Mouse (Mus musculus): ENCODE measurements around the gene Acp2. TPM values are rescaled to one million over a fixed set of nuclear protein-coding genes. Genes with fewer than 3 reads are reported as not detected.
"Not testable (repeated sequence)": the region's sequence is repeated elsewhere in the genome, so short reads cannot be mapped to it uniquely, and the experiment has no call there.

The Acp2 gene
- polyA plus RNA-seq, 1 experiment: 11.3 TPM

DNA sequence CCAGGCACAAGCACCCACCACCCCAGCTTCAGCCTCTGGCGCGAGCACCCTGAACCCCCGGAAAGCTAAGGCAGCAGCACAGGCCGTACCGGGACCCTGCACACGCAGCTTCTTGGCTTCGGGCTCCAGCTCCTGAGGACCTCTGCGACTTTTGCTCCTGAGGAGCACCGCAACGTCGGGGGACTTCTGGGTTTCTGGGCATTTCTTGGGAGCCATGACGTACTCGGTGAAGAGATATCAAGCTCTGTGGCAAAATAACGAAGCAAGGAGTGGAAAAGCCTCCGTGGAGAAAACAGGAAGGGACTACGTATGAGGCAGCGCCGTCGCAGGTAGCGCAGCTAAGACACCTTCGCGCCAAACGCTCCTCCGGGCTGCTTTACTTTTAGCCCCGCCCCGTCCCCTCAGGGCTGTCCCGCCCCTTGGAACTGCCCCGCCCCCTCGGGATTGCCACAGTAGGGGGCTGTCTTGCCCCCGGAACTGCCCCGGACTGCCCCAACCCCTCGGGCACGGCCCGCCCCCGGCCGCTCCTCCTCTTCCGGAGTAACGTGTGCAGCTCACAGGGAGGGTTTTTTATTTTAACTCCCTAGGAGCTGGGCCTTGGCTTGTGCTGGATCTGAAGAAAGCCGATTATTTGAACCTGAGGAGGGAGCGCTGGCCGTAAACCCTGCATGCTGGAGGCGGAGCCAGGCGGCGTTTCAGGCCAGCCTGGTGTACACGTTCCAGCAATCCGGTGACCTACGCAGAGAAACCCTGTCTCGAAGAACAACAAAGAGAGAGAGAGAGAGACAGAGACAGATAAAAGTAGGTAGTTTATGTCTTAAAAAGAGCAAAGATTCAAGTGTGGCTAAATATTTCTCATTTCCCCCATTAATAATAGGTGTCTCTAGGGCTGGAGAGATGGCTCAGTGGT is 34.2 kb downstream of the Acp2 start, which contains the start of gene Ddb2:
Gene Ddb2 (minus strand): TSS at position 382 of the 910 bp plus-strand sequence.
- Histone ChIP-seq H3K27me3 (ENCODE audit: control insufficient read depth, insufficient read depth, insufficient read length) (no peaks in the 10 kb centered on the region), H3K79me2 (ENCODE audit: control insufficient read depth, insufficient read depth) (no peaks in the 10 kb centered on the region), H3K36me3 (ENCODE audit: control insufficient read depth, insufficient read depth) (no peaks in the 10 kb centered on the region), H3ac (ENCODE audit: control insufficient read depth, insufficient read length, low read depth) (peak within 1 kb of the TSS; percentile 88), H3K4me3 (ENCODE audit: insufficient read depth, poor library complexity, severe bottlenecking) (peak within 1 kb of the TSS; percentile 55), H3K79me3 (ENCODE audit: low read depth) (no peaks in the 10 kb centered on the region)
- TF ChIP-seq MYOD1 (IDR thresholded peaks at IDR 0.05; ENCODE audit: control insufficient read depth, insufficient read length, low read depth) (no peak), CTCF (IDR thresholded peaks at IDR 0.05; ENCODE audit: control insufficient read depth, insufficient read depth, insufficient read length) (no peak), USF1 (IDR thresholded peaks at IDR 0.05; ENCODE audit: low read depth) (no peak), MYOG (IDR thresholded peaks at IDR 0.05; ENCODE audit: control insufficient read depth, extremely low read depth, insufficient read length) (no peak), MAX (IDR thresholded peaks at IDR 0.05) (peak; percentile 12), CEBPB (IDR thresholded peaks at IDR 0.05; ENCODE audit: low read depth) (no peak), FOSL1 (IDR thresholded peaks at IDR 0.05; ENCODE audit: insufficient read depth, low read length, poor library complexity, severe bottlenecking) (no peak)

DNA sequence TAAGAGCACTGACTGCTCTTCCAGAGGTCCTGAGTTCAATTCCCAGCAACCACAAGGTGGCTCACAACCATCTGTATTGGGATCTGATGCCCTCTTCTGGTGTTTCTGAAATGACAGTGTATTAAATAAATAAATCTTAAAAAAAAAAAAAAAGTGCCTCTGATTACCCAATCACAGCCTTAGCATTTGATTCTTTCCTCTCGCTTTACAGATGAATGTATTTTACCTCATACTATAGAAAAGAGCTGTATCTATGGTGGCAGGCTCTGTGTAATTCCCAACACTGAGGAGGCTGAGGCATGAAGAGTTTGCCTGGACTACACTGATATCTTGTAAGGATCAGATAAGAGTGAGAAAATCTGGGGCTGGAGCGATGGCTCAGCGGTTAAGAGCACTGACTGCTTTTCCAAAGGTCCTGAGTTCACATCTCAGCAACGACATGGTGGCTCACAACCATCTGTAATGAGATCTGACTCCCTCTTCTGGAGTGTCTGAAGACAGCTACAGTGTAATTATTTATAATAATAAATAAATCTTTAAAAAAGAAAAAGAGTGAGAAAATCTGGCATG is 34.9 kb downstream of the Acp2 start:
- H3K27me3 ChIP-seq (ENCODE audit: control insufficient read depth, insufficient read depth, insufficient read length); H3K79me2 ChIP-seq (ENCODE audit: control insufficient read depth, insufficient read depth); H3K36me3 ChIP-seq (ENCODE audit: control insufficient read depth, insufficient read depth); H3K79me3 ChIP-seq (ENCODE audit: low read depth); H3ac ChIP-seq (ENCODE audit: control insufficient read depth, insufficient read length, low read depth): not testable (repeated sequence)
- peak overlapping the region; percentile 55 for H3K4me3 ChIP-seq (ENCODE audit: insufficient read depth, poor library complexity, severe bottlenecking)
- TF ChIP-seq CEBPB (IDR thresholded peaks at IDR 0.05; ENCODE audit: low read depth): peak; percentile 84

DNA sequence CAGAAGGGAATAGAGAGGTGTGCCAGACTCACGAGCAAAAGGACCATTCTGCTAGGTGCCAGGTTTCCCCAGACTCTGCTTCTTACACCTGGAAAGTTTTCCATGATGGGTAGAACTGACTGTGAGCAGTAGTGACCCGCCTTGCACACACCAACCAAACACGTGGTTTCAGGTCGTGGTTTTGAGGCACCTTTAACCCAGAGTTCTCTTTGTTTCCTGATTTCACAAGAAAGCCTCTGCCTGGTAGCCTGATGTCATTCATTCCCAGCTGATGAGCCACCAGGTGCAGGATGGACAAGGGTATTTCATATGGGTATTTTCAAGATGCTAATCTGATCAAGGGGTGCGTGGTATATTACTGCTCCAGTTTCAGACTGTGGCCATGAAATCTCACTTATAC is 39.9 kb downstream of the Acp2 start:
- Histone ChIP-seq H3K79me2 (ENCODE audit: control insufficient read depth, insufficient read depth) (no peaks in the 10 kb centered on the region), H3K27me3 (ENCODE audit: control insufficient read depth, insufficient read depth, insufficient read length) (no peaks in the 10 kb centered on the region), H3K79me3 (ENCODE audit: low read depth) (no peaks in the 10 kb centered on the region), H3K36me3 (ENCODE audit: control insufficient read depth, insufficient read depth) (no peaks in the 10 kb centered on the region), H3ac (ENCODE audit: control insufficient read depth, insufficient read length, low read depth) (no peak overlapping the region), H3K4me3 (ENCODE audit: insufficient read depth, poor library complexity, severe bottlenecking) (no peak overlapping the region)
- TF ChIP-seq MAX (IDR thresholded peaks at IDR 0.05) (no peak), CEBPB (IDR thresholded peaks at IDR 0.05; ENCODE audit: low read depth) (no peak), CTCF (IDR thresholded peaks at IDR 0.05; ENCODE audit: control insufficient read depth, insufficient read depth, insufficient read length) (no peak), MYOG (IDR thresholded peaks at IDR 0.05; ENCODE audit: control insufficient read depth, extremely low read depth, insufficient read length) (no peak), MYOD1 (IDR thresholded peaks at IDR 0.05; ENCODE audit: control insufficient read depth, insufficient read length, low read depth) (no peak), USF1 (IDR thresholded peaks at IDR 0.05; ENCODE audit: low read depth) (no peak), FOSL1 (IDR thresholded peaks at IDR 0.05; ENCODE audit: insufficient read depth, low read length, poor library complexity, severe bottlenecking) (no peak)

DNA sequence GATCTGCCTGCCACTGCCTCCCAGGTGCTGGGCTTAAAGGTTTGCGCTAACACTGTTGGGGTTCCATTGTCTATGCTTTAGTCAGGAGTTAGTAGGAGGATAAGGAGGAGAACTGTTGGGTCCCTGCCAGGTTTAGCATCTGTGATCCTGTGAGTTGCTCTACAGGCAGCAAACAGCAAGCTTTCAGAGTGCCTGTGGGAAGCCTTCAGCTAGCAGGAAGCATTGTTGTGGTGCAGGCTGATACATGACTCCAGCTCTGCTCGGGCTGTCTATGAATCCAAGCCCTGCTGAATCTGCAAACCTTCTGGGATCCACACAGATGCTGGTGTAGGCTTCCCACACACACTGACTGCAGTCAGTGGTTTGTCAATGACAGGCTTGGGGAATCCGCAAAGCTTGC is 40.7 kb downstream of the Acp2 start:
- H3K79me2 ChIP-seq (ENCODE audit: control insufficient read depth, insufficient read depth): no peaks in the 10 kb centered on the region
- H3K4me3 ChIP-seq (ENCODE audit: insufficient read depth, poor library complexity, severe bottlenecking): no peak overlapping the region
- no peaks in the 10 kb centered on the region for H3K36me3 ChIP-seq (ENCODE audit: control insufficient read depth, insufficient read depth)
- H3ac ChIP-seq (ENCODE audit: control insufficient read depth, insufficient read length, low read depth): no peak overlapping the region
- no peaks in the 10 kb centered on the region for H3K27me3 ChIP-seq (ENCODE audit: control insufficient read depth, insufficient read depth, insufficient read length)
- H3K79me3 ChIP-seq (ENCODE audit: low read depth): no peaks in the 10 kb centered on the region
- TF ChIP-seq FOSL1 (IDR thresholded peaks at IDR 0.05; ENCODE audit: insufficient read depth, low read length, poor library complexity, severe bottlenecking) (no peak), USF1 (IDR thresholded peaks at IDR 0.05; ENCODE audit: low read depth) (no peak), MYOG (IDR thresholded peaks at IDR 0.05; ENCODE audit: control insufficient read depth, extremely low read depth, insufficient read length) (no peak), CEBPB (IDR thresholded peaks at IDR 0.05; ENCODE audit: low read depth) (no peak), MYOD1 (IDR thresholded peaks at IDR 0.05; ENCODE audit: control insufficient read depth, insufficient read length, low read depth) (no peak), CTCF (IDR thresholded peaks at IDR 0.05; ENCODE audit: control insufficient read depth, insufficient read depth, insufficient read length) (no peak), MAX (IDR thresholded peaks at IDR 0.05) (no peak)

DNA sequence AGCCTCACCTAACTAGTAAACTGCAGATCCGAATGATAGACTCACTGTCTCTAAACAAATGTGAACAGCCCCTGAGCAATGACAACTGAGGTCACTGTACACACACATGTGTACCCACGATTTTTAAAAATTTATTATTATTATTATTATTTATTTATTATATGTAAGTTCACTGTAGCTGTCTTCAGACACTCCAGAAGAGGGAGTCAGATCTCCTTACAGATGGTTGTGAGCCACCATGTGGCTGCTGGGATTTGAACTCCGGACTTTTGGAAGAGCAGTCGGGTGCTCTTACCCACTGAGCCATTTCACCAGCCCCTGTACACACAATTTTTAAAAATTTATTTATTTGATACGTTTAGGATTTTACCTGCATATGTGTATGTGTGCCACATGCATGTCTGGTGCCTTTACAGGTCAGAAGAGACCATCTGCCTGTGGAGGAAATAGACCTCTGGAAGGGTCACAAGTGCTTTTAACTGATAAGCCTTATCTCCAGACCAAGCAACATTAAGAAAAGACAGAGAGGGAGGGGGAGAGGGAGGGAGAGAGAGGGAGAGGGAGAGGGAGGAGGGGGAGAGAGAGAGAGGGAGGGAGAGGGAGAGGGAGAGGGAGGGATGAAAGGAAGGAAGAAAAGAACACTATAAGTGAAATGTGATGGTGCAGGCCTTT is 42.0 kb downstream of the Acp2 start:
- Histone ChIP-seq H3K27me3 (ENCODE audit: control insufficient read depth, insufficient read depth, insufficient read length) (no peaks in the 10 kb centered on the region), H3ac (ENCODE audit: control insufficient read depth, insufficient read length, low read depth) (no peak overlapping the region), H3K4me3 (ENCODE audit: insufficient read depth, poor library complexity, severe bottlenecking) (no peak overlapping the region), H3K79me2 (ENCODE audit: control insufficient read depth, insufficient read depth) (no peaks in the 10 kb centered on the region), H3K79me3 (ENCODE audit: low read depth) (no peaks in the 10 kb centered on the region), H3K36me3 (ENCODE audit: control insufficient read depth, insufficient read depth) (no peaks in the 10 kb centered on the region)
- TF ChIP-seq MYOG (IDR thresholded peaks at IDR 0.05; ENCODE audit: control insufficient read depth, extremely low read depth, insufficient read length) (no peak), FOSL1 (IDR thresholded peaks at IDR 0.05; ENCODE audit: insufficient read depth, low read length, poor library complexity, severe bottlenecking) (no peak), MYOD1 (IDR thresholded peaks at IDR 0.05; ENCODE audit: control insufficient read depth, insufficient read length, low read depth) (no peak), USF1 (IDR thresholded peaks at IDR 0.05; ENCODE audit: low read depth) (no peak), CEBPB (IDR thresholded peaks at IDR 0.05; ENCODE audit: low read depth) (no peak), MAX (IDR thresholded peaks at IDR 0.05) (no peak), CTCF (IDR thresholded peaks at IDR 0.05; ENCODE audit: control insufficient read depth, insufficient read depth, insufficient read length) (no peak)

Measured in C2C12 (cell line).